Mouse (Mus musculus) intestine, embryonic 16.5 days (tissue): ENCODE data around the gene Ccdc157. TPM values are rescaled to one million over a fixed set of nuclear protein-coding genes. Genes with fewer than 3 reads are reported as not detected.

ENCODE experiments used
- ATAC-seq: fragments of 200-750 bp; cut with Nextera tagmentation; 2 replicates; pipeline ENCODE4 v1.8.0; 2017; ENCODE audit warnings: moderate TSS enrichment, moderate library complexity
- H3K27ac ChIP-seq: fragments of 300-500 bp; sonication (generic); 2 replicates; pipeline ENCODE4 v1.5.1; 2014; ENCODE audit warnings: mild to moderate bottlenecking, low read length
- H3K27me3 ChIP-seq: fragments of 300-500 bp; sonication (generic); replicated peaks from 2 replicates; pipeline ENCODE4 v1.6.1; 2014; ENCODE audit warnings: low read length, control low read depth, mixed read lengths; ENCODE audit not compliant: control insufficient read depth, insufficient read depth
- H3K36me3 ChIP-seq: fragments of 300-500 bp; sonication (generic); 2 replicates; pipeline ENCODE4 v1.6.1; 2014; ENCODE audit warnings: low read length, control low read depth; ENCODE audit not compliant: control insufficient read depth, insufficient read depth
- H3K4me1 ChIP-seq: fragments of 300-500 bp; sonication (generic); 2 replicates; pipeline ENCODE4 v1.6.1; 2014; ENCODE audit warnings: low read length, control low read depth, mixed read lengths; ENCODE audit not compliant: control insufficient read depth, insufficient read depth
- H3K4me2 ChIP-seq: fragments of 300-500 bp; sonication (generic); 2 replicates; pipeline ENCODE4 v1.6.1; 2014; ENCODE audit warnings: low read depth, low read length, control low read depth
- H3K4me3 ChIP-seq: fragments of 300-500 bp; sonication (generic); 2 replicates; pipeline ENCODE4 v1.5.1; 2014; ENCODE audit warnings: mild to moderate bottlenecking, low read length
- H3K9ac ChIP-seq: fragments of 300-500 bp; sonication (generic); 2 replicates; pipeline ENCODE4 v1.6.1; 2014; ENCODE audit warnings: low read depth, low read length
- H3K9me3 ChIP-seq: fragments of 300-500 bp; sonication (generic); 2 replicates; pipeline ENCODE4 v1.6.1; 2016; ENCODE audit warnings: low read length, control low read depth; ENCODE audit not compliant: control insufficient read depth
- whole genome bisulfite sequencing: fragments of 180-500 bp; shearing (Covaris S2); extraction: QIAGEN DNeasy Blood & Tissue Kit; methylation state at CpG from one replicate; pipeline ENCODE4 v1.1.7; 2014; 5-methylcytosine and 5-hydroxymethylcytosine counted together
- polyA plus RNA-seq: library from polyadenylated mRNA; unstranded; fragments of >200 nt; fragmentation: Nextera tagmentation; extraction: Ambion mirVana; gene quantifications from 2 replicates; pipeline ENCODE4 v1.2.1, GENCODE M21; 2015

The Ccdc157 gene
- 3.0 TPM in 2 replicates for polyA plus RNA-seq

DNA sequence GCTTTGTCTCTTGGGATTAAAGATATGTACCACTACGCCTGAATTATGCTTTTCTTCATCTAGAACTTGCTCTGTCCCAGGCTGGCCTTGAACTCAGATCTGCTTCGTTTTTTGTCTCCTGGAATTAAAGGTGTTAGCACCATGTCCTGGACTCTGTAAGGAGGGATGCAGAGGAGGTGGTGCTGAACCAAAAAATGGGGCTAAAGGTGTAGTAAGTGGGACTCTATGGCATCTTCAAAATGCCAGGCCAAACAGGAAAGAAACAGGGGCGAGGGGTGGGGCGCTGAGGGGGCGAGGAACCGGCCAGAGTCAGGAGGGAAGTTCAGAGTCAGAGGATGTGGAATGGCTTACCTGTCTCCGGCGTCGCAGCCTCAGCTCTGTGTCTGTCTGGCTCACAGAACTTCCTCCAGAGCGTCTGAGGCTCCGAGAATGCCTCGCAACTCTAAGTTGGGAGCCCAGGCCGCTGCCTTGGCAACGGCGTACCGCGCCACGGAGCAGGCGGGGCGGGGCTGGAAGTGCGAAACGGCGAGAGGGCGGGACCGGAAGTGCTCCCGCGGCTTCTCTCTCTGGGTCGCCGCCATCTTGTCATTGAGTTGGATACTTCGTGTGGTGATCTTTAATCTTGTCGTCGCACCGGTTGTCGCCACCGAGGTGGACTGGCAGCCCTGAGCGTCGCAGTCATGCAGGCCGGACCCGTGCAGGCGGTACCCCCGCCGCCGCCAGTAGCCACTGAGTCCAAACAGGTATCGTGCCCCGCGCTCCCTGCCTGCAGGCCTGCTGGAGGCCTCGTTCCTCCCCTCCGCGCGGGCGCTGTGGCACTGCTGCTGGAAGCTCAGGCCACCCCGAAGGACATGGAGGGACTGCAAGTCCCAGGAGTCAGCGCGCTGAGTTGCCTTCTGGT, at the start of gene Ccdc157, which contains the start of gene Sf3a1:
Ccdc157 (minus strand) TSS at position 486 of the 901 bp plus-strand sequence.
Sf3a1 (plus strand) TSS at position 543 of the 901 bp plus-strand sequence.
- peaks cover 24% of the 10 kb centered on the region for H3K4me1 ChIP-seq
- H3K4me2 ChIP-seq: peak within 1 kb of the TSS; percentile 94
- H3K4me3 ChIP-seq: peak within 1 kb of the TSS; percentile 86
- H3K36me3 ChIP-seq: 0 out of 2 replicates have a peak, but pooled peaks cover 8% of the 10 kb centered on the region
- H3K9me3 ChIP-seq: no peaks in the 10 kb centered on the region
- H3K9ac ChIP-seq: peak within 1 kb of the TSS; percentile 88
- peak within 1 kb of the TSS; percentile 86 for H3K27ac ChIP-seq
- H3K27me3 ChIP-seq: no peaks in the 10 kb centered on the region
- 1% methylated on average over 54 of the region's 54 CpGs for WGBS
- ATAC-seq: peak; percentile 99

DNA sequence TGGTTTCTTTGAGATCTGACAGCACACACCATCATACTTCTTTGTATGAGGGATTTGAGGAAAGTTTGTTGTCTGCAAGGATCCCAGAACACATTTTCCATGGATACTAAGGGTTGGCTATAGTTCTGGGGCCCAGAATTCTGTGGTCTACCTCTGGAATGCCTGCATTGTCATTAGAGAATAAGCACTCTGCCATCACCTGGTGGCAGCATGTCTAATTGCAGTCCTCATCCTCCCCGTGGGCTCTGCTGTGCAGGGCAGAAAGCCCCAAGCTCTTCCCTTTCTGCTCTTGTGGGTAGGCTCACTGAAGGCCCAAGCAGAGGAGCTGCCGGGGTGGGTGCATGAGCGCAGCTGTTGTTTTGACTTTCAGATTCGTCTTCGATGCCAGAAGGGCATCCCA, 49.5 kb upstream of the Ccdc157 start:
- Histone ChIP-seq H3K27me3 (no peaks in the 10 kb centered on the region), H3K9ac (no peak overlapping the region), H3K4me2 (no peak overlapping the region), H3K27ac (no peak overlapping the region), H3K4me1 (no peaks in the 10 kb centered on the region), H3K36me3 (peaks cover 8% of the 10 kb centered on the region; the same call in 1 of the 2 replicates), H3K9me3 (no peaks in the 10 kb centered on the region), H3K4me3 (no peak overlapping the region)
- WGBS: 80% methylated on average over 5 of the region's 5 CpGs
- no peak for ATAC-seq

DNA sequence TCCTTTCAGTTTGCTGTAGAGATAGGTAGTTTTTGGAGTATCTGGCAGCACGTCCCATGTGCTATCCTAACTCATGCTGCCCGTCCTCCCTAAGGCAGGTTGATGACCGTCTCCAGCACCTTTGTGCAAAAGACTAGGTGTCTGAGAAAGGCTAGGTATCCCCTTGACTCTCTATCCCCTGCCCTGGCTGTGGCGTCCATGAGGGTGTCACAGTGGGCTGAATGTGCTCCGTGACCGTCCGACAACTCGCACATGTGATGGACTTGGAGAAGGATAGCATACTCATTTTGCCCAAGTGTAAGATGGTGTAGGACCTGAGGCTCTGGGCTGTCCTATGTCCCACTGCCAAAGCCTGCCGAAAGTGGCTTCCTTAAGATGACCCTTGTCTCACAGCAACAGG, 47.6 kb upstream of the Ccdc157 start:
- Histone ChIP-seq H3K9me3 (no peaks in the 10 kb centered on the region), H3K27ac (no peak overlapping the region), H3K27me3 (no peaks in the 10 kb centered on the region), H3K9ac (no peak overlapping the region), H3K36me3 (peaks cover 5% of the 10 kb centered on the region; the same call in 1 of the 2 replicates), H3K4me1 (0 out of 2 replicates have a peak, but pooled peaks cover 5% of the 10 kb centered on the region), H3K4me2 (no peak overlapping the region), H3K4me3 (no peak overlapping the region)
- WGBS: 91% methylated on average over 9 of the region's 9 CpGs
- ATAC-seq: no peak

DNA sequence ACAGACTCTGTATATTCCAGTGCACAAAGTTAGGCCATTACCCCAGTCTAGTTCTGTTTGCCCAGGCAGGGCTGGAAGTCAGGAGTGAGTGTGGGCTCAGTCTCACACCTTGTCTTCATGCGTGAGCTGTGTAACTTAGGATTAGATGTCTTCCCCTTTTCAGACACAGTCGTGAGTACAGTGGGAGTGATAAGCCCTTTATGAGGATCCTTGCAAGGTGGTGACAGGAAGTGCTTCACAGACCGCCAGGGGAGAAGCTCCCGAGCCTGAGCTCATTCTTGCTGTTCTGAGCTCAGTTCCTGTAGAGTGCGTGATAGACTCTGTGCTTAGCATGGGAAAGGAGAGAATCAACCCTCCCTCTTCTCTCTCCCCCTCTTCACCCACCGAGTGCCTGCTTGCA, 46.5 kb upstream of the Ccdc157 start:
- 0 out of 2 replicates have a peak, but pooled peaks cover 5% of the 10 kb centered on the region for H3K4me1 ChIP-seq
- no peak for ATAC-seq
- H3K27me3 ChIP-seq: no peaks in the 10 kb centered on the region
- no peak overlapping the region for H3K9ac ChIP-seq
- no peak overlapping the region for H3K4me2 ChIP-seq
- no peak overlapping the region for H3K4me3 ChIP-seq
- H3K36me3 ChIP-seq: peaks cover 5% of the 10 kb centered on the region; the same call in 1 of the 2 replicates
- WGBS: 61% methylated on average over 6 of the region's 6 CpGs
- no peak overlapping the region for H3K27ac ChIP-seq
- no peaks in the 10 kb centered on the region for H3K9me3 ChIP-seq

DNA sequence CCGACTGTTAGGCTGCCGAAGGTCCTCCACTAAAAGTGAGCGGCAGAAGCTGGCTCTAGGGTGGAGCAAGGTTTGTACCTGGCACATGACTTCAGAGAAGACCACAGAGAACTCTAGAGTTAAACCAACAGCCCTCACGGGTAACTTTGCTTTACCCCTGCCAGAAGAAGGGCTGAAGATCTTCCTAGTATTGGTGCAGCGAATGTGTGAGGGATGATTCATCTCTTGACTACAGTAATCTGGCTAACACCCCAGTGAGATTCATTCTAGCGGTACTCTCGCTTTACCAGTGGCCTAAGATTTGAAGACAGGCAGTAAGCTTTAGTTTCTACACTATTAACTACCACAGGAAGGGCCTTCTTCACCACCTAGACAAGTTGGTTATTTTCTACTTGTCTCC, 45.9 kb upstream of the Ccdc157 start:
- no peaks in the 10 kb centered on the region for H3K27me3 ChIP-seq
- 86% methylated on average over 7 of the region's 7 CpGs for WGBS

DNA sequence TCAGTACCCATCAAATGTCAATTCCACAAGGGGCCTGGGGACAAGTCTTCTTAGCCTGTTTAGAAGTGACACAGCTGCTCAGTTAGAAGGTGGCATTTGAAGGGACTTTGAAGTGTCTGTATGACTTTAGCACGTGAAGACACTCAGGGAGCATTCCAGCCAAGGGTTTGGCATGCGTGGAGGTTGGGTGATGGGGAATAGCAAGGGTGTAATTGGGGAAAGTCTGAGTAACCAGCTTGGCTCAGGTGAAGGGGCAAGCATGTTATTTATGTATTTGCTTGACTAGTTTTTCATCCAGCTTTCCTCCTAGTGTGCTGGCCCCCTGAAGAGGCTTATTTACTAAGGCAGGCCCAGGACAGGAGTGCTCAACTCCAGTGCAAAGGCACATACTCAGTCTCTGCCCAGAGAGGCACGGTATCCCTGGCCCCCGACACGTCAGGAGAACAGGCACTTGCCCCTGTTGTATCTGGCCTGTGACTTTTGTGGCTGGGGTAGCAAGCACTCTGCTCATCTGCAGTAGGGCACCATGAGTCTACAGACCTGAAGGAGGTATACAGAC, 45.1 kb upstream of the Ccdc157 start:
- H3K9me3 ChIP-seq: no peaks in the 10 kb centered on the region
- no peak for ATAC-seq
- H3K36me3 ChIP-seq: 0 out of 2 replicates have a peak, but pooled peaks cover 5% of the 10 kb centered on the region
- 84% methylated on average over 5 of the region's 5 CpGs for WGBS
- no peak overlapping the region for H3K27ac ChIP-seq
- no peak overlapping the region for H3K4me3 ChIP-seq
- H3K4me1 ChIP-seq: 0 out of 2 replicates have a peak, but pooled peaks cover 5% of the 10 kb centered on the region
- H3K27me3 ChIP-seq: no peaks in the 10 kb centered on the region
- H3K4me2 ChIP-seq: no peak overlapping the region
- no peak overlapping the region for H3K9ac ChIP-seq

More for the DNA sequence above, 45.9 kb upstream of the Ccdc157 start:
- 0 out of 2 replicates have a peak, but pooled peaks cover 5% of the 10 kb centered on the region for H3K4me1 ChIP-seq
- no peak overlapping the region for H3K9ac ChIP-seq
- H3K36me3 ChIP-seq: peaks cover 5% of the 10 kb centered on the region; the same call in 1 of the 2 replicates
- no peak overlapping the region for H3K4me3 ChIP-seq
- no peak overlapping the region for H3K4me2 ChIP-seq
- no peaks in the 10 kb centered on the region for H3K9me3 ChIP-seq
- ATAC-seq: no peak
- no peak overlapping the region for H3K27ac ChIP-seq

DNA sequence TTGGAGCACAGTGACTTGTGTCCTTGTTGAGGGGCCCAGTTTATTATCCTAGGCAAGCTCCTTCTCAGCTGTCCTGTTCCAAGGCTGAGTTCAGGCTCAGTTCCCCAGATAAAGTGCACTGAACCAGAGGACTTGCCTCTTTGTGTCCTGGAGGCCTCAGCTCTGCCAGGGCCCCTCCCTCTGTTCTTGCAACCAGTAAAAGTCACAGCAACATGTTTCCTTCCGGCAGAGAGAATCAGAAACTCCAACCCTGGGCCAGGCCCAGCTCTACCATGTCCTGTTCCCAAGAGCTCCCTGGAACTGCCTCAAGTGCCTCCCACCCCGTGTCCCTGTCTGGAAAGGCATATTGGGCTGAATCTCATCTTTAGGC, 43.6 kb upstream of the Ccdc157 start:
- 32% methylated on average over 2 of the region's 2 CpGs for WGBS
- peak; percentile 93 for ATAC-seq
- 0 out of 2 replicates have a peak overlapping the region, but pooled peaks have one; percentile 23 for H3K4me2 ChIP-seq

DNA sequence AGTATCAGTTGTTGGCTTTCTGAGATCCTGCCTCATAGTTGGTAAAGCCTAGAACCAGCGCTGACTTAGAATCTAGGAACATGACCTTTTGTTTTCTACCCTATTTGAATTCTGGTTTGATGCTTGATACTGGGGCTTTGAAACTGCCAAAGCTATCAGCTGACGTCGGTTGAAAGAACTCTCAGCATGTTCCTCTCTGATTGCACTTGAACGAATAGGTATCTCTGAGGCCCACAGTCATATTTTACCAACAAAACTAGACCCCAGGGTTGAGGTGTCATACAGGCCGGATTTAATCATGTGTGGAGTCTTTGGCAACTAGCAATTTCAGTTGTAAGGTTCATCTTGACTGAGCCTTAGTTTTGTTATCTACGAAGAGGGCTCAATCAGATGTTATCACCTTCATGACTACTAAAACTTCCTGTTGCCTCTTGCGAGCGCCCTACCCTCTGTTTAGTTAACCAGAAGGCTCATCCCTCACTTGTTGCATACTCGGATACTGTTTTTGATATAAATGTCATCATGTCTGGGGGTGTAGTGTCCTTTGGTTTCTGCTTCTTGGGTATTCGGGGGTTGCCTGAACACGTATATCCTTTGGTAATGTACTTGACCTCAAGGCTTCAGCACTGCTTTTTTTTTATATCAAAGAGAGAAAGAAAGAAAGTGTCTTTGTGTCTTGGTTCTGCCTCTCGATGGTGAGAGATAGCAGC, 43.1 kb upstream of the Ccdc157 start:
- 65% methylated on average over 12 of the region's 12 CpGs for WGBS
- peak overlapping the region; percentile 84 for H3K27ac ChIP-seq
- H3K27me3 ChIP-seq: no peaks in the 10 kb centered on the region
- no peak overlapping the region for H3K9ac ChIP-seq
- H3K36me3 ChIP-seq: 0 out of 2 replicates have a peak, but pooled peaks cover 5% of the 10 kb centered on the region
- H3K4me2 ChIP-seq: 0 out of 2 replicates have a peak overlapping the region, but pooled peaks have one; percentile 5
- no peak overlapping the region for H3K4me3 ChIP-seq
- H3K9me3 ChIP-seq: no peaks in the 10 kb centered on the region
- peak; percentile 22 for ATAC-seq
- 0 out of 2 replicates have a peak, but pooled peaks cover 5% of the 10 kb centered on the region for H3K4me1 ChIP-seq

More for the DNA sequence above, 43.6 kb upstream of the Ccdc157 start:
- Histone ChIP-seq H3K4me3 (no peak overlapping the region), H3K9me3 (no peaks in the 10 kb centered on the region), H3K9ac (peak overlapping the region; percentile 50; the same call in 1 of the 2 replicates), H3K27ac (peak overlapping the region; percentile 84), H3K4me1 (0 out of 2 replicates have a peak, but pooled peaks cover 5% of the 10 kb centered on the region), H3K36me3 (0 out of 2 replicates have a peak, but pooled peaks cover 5% of the 10 kb centered on the region), H3K27me3 (no peaks in the 10 kb centered on the region)
